Mouse (Mus musculus) neural tube, embryonic 12.5 days (tissue): Measurements from ENCODE around the gene Rab11fip4. TPM values are rescaled to one million over a fixed set of nuclear protein-coding genes. Genes with fewer than 3 reads are reported as not detected.

Source experiments
- ATAC-seq: fragments of 200-750 bp; cut with Nextera tagmentation; 2 replicates; pipeline ENCODE4 v1.8.0; 2017; ENCODE audit warnings: low read depth, mild to moderate bottlenecking, moderate TSS enrichment, moderate library complexity; ENCODE audit not compliant: low FRiP score
- H3K27ac ChIP-seq: fragments of 300-500 bp; sonication (generic); 2 replicates; pipeline ENCODE4 v1.5.1; 2016
- H3K27me3 ChIP-seq: fragments of 300-500 bp; sonication (generic); replicated peaks from 2 replicates; pipeline ENCODE4 v1.6.1; 2016; ENCODE audit warnings: mild to moderate bottlenecking
- H3K36me3 ChIP-seq: fragments of 300-500 bp; sonication (generic); 2 replicates; pipeline ENCODE4 v1.6.1; 2016; ENCODE audit warnings: mild to moderate bottlenecking
- H3K4me1 ChIP-seq: fragments of 300-500 bp; sonication (generic); 2 replicates; pipeline ENCODE4 v1.6.1; 2016
- H3K4me2 ChIP-seq: fragments of 300-500 bp; sonication (generic); replicated peaks from 2 replicates; pipeline ENCODE4 v1.6.1; 2016; ENCODE audit warnings: mild to moderate bottlenecking
- H3K4me3 ChIP-seq: fragments of 300-500 bp; sonication (generic); 2 replicates; pipeline ENCODE4 v1.5.1; 2016
- H3K9ac ChIP-seq: fragments of 300-500 bp; sonication (generic); 2 replicates; pipeline ENCODE4 v1.6.1; 2016; ENCODE audit warnings: mild to moderate bottlenecking
- H3K9me3 ChIP-seq: fragments of 300-500 bp; sonication (generic); 2 replicates; pipeline ENCODE4 v1.6.1; 2016; ENCODE audit warnings: mild to moderate bottlenecking
- WGBS: fragments of 180-500 bp; shearing (Covaris S2); methylation state at CpG from one replicate; pipeline ENCODE4 v1.1.7; 2016; 5-methylcytosine and 5-hydroxymethylcytosine counted together
- microRNA counts: library from miRNA; unstranded; fragments of <30 nt; microRNA quantifications from one replicate; lab custom pipeline; 2017
- microRNA-seq: library from miRNA; unstranded; fragments of <30 nt; microRNA quantifications from one replicate; pipeline ENCODE4, GENCODE M21; 2017
- polyA plus RNA-seq: library from polyadenylated mRNA; unstranded; fragments of >200 nt; fragmentation: Nextera tagmentation; extraction: Ambion mirVana; gene quantifications from 2 replicates; pipeline ENCODE4 v1.2.1, GENCODE M21; 2016

Rab11fip4 gene
- polyA plus RNA-seq, 1 experiment from 2014 or later: 22.8 TPM

DNA sequence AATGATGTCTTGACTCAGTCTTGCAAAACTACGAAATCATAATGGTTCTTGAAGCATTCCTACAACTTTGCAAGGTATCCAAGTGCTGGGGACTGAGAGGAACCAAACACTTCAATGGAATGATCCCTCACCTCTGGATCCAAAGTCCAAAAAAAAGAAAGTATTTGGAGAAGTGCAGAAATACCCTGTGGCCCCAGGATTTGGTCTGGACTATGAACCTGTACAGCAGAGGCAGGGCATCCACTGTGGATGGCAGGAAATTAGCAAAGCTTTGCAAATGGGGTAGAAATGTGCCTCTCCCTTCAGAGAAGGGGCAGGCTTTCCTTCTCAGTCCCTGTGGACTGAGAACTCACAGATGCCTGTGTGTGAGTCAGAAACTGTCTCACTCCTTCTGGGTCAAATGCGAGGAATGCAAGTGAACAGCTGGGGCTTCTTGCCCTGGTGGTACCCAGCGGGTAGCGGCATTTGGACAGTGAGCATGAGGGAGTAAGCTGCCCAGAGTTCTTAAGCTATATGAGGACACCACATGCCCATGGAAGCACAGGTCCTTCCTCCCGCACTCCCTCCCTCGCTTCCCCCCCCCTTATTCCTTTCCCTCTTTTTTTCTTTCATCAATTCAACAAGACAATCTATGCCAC is 147.0 kb downstream of the Rab11fip4 start:
- Histone ChIP-seq H3K9me3 (no peaks in the 10 kb centered on the region), H3K27me3 (no peaks in the 10 kb centered on the region), H3K4me3 (no peak overlapping the region), H3K27ac (no peak overlapping the region), H3K4me2 (no peak overlapping the region), H3K4me1 (peaks cover 7% of the 10 kb centered on the region; the same call in 1 of the 2 replicates), H3K9ac (no peak overlapping the region), H3K36me3 (no peaks in the 10 kb centered on the region)
- ATAC-seq: no peak
- 86% methylated on average over 6 of the region's 6 CpGs for WGBS

DNA sequence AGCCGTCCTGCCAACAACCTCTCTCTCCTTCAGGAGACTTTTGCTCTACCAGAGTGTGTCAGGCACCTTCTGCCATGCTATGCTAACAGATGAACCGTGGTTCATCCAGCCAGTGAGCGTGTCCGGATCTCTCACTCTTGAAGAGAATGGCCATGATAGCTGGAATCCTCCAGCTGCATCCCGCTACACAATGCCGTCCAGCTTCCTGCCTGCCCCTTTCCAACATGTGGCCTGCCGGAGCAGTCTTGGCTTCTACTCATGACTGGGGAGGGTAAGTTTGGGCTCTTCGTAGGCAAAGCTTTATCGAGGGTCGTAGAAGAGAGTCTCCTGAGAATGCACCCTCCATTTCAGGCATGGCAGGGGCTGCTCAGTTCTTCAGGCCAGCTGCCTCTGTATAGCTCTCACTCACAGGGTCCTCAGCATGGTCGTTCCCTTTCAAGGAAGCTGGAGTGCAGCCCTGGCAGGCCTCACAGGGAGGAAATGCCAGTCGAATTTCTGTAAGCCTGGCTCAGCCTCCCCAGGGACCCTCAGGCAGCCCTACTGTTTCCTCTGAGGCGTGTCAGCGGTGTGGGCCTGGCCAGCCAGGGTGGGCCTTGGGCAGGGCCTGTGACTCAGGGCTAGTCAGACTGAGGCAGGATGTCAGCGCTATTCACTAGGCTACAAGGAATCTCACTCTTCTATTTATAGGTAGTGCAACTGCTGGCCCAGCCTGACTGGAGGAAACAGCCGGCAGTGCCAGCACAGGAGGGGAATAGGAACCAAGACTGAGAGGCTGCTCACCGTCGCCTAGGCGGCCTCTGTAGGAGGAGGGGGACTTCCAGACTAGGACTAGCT is 147.9 kb downstream of the Rab11fip4 start:
- H3K4me2 ChIP-seq: no peak overlapping the region
- ATAC-seq: no peak
- H3K9me3 ChIP-seq: no peaks in the 10 kb centered on the region
- no peaks in the 10 kb centered on the region for H3K36me3 ChIP-seq
- H3K4me3 ChIP-seq: no peak overlapping the region
- H3K4me1 ChIP-seq: peaks cover 7% of the 10 kb centered on the region; the same call in 1 of the 2 replicates
- 76% methylated on average over 19 of the region's 19 CpGs for WGBS
- H3K27ac ChIP-seq: no peak overlapping the region
- H3K27me3 ChIP-seq: no peaks in the 10 kb centered on the region
- no peak overlapping the region for H3K9ac ChIP-seq

DNA sequence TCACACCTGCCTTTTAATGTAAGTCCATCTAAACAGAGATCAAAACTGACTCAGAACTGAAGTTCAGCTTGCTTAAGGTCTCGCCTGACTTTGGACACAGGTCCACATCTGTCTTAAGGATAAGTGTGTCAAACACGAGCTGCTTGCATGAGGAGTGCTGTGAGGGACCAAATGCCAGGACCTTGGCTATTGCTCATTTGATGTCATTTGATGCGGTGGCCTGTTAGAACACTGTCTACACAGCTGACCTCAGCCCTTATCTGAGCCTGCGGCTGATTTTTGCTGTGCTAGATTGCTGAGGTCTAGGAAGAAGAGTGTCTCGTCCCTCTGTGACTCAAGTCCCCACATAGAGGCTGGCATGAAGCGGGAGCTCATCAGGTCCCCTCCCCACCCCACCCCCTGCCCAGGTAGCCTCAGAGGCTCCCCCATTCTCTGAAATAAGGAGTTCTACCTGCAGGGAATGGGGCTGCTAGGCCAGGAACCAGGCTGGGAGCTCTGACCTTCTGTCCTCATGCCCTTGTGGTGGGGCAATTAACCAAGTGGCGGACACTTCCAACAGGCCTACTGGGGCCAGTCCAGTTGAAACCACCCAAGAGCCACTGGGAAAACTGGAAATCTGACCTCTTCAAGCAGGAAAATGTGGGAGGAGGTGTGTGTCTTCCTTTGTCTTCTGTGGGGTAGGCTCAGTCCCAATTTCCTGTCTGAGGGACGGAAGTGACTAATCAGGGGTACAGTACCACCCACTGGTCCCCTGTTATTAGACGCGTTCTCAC is 149.9 kb downstream of the Rab11fip4 start:
- no peak for ATAC-seq
- Histone ChIP-seq H3K36me3 (no peaks in the 10 kb centered on the region), H3K4me2 (no peak overlapping the region), H3K4me3 (no peak overlapping the region), H3K27ac (no peak overlapping the region), H3K9me3 (no peaks in the 10 kb centered on the region), H3K4me1 (peaks cover 7% of the 10 kb centered on the region; the same call in 1 of the 2 replicates), H3K27me3 (no peaks in the 10 kb centered on the region), H3K9ac (no peak overlapping the region)
- 89% methylated on average over 10 of the region's 10 CpGs for WGBS

DNA sequence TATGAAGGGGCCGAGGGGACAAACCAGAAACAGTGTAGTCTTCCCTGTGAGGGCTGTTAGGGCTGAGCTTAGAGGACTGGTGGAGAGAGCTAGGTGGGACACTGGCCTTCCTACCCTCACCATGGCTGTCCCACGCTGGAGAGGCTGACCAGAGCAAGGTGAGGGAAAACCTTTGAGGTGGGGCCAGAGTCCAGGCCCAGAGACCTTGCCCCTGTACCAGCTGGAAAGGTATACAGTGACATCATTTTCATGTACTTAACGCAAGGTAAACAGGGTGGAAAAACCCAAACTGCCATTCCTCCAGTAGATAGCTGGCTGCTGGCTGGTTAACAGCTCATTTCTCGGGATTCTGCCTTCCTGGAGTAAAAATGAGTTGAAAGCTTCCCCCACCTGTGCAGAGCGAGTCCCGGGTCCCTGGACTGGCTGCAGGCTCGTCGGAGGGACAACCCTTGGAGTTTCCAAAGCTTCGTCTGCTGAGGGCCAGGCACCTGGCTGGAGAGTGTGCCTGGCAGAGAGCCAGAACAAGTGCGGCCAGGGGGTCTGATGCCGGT is 155.6 kb downstream of the Rab11fip4 start:
- no peak overlapping the region for H3K4me3 ChIP-seq
- H3K36me3 ChIP-seq: no peaks in the 10 kb centered on the region
- no peaks in the 10 kb centered on the region for H3K4me1 ChIP-seq
- H3K27me3 ChIP-seq: no peaks in the 10 kb centered on the region
- H3K4me2 ChIP-seq: no peak overlapping the region
- 87% methylated on average over 11 of the region's 11 CpGs for WGBS
- no peaks in the 10 kb centered on the region for H3K9me3 ChIP-seq
- no peak overlapping the region for H3K27ac ChIP-seq
- ATAC-seq: no peak
- no peak overlapping the region for H3K9ac ChIP-seq

MicroRNAs within 50 kb of the gene (microRNA counts, 519-probe panel; counts per million panel counts)
- microRNA mmu-miR-193 (lab: Ali Mortazavi, UCI) (342 counts per million, percentile 67 among the panel's probes with 10 or more counts), microRNA mmu-miR-365 (lab: Ali Mortazavi, UCI) (2,130 counts per million, percentile 69 among the panel's probes with 10 or more counts)

Small RNAs within 50 kb of the gene (microRNA-seq; reads per million reads assigned to microRNA genes)
- gene Mir193a (1.5 reads per million), gene Mir365-2 (0.87 reads per million)

Other genes with a start within 250 kb of the Rab11fip4 start
- gene Omg, start 87.1 kb upstream of the Rab11fip4 start, polyA plus RNA-seq: 0.61 and 0.72 TPM in 2 replicates
- gene Evi2b, start 67.5 kb upstream of the Rab11fip4 start, polyA plus RNA-seq: 0.37 TPM in 1 of 2 replicates, not detected in the other
- 0.74 and 1.3 TPM in 2 replicates for gene Evi2, start 60.6 kb upstream of the Rab11fip4 start, polyA plus RNA-seq
- gene Evi2a, start 60.6 kb upstream of the Rab11fip4 start, polyA plus RNA-seq: 3.0 and 4.3 TPM in 2 replicates